Mouse (Mus musculus): ENCODE results near the gene Vwa3a.

- TF ChIP-seq CTCF (IDR thresholded peaks at IDR 0.05; ENCODE audit: extremely low read depth, insufficient read depth, insufficient read length, insufficient replicate concordance) (no peak), POLR2A (IDR thresholded peaks at IDR 0.05; ENCODE audit: low read depth, low read length) (no peak)
These were observed 5.5 kb downstream of the Vwa3a start for GRCm38 (mm10) chr7:120744606-120745005.

All from spleen, adult 2 months (tissue).